Mouse (Mus musculus) embryo, embryonic 10 days (tissue): Measurements from ENCODE around the gene Tfg.

Experiments
- DNase-seq: peaks from one replicate; pipeline ENCODE4 v3.0.0-alpha.2; 2015; ENCODE audit warnings: low spot score

Gene Tfg

DNA sequence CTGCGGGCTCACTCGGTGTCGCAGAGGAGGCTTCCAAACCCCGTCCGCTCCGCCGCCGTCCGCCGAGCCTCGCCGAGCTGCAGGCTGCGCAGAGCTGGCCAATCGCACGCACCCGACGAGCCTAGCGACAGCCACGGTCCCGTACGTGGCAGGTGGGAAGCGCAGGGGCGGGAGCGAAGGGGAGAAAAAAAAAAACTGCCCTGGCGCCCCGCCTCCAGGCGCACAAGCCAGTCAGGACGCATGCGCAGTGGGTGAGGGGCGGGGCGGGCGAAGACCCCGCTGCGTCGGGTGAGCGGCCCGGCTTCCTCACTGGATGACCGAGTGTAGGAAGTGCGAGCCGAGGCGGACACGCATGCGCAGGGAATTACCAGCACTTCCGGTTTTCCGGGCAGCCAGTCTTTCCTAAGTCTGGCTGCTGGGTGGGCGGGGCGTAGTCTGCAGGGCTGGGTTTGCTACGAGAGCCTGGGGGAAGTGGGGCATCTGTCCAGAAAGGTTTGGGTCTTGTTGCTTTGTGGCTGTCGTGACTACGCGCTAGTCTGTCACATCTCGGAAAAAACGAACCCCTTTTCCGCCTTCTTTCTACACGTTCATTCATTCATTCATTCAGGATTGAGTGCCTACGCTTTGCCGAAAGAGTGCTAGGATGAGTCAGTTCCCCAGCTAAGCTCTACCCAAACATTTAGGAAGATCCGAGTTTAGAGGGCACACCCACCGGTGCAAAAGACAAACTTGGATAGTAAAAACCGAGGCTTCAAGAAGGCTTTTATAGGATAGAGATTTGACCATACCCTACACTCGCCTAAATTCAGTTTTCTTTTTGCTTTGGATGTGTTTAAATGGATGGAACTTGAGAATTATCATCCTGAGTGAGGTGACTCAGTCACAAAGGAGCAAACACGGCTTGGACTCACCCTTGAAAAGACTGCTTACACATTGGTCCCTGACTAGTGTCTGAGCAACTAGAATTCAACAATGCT lies at the start of gene Tfg:
Tfg (minus strand) TSS at position 227 of the 977 bp plus-strand sequence.
- peak; percentile 100 for DNase-seq

DNA sequence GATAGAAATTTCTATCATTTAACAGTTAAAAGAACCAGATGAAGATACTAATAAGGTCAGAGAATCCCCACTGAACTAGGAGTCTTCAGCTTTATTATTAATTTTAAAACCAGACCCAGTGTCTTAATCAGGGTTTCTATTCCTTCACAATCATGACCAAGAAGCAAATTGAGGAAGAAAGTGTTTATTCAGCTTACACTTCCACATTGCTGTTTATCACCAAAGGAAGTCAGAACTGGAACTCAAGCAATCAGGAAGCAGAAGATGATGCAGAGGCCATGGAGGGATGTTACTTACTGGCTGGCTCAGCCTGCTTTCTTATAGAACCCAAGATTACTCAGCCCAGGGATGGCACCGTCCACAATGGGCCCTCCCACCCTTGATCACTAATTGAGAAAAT lies 11.8 kb upstream of the Tfg start:
- DNase-seq, result no peak

DNA sequence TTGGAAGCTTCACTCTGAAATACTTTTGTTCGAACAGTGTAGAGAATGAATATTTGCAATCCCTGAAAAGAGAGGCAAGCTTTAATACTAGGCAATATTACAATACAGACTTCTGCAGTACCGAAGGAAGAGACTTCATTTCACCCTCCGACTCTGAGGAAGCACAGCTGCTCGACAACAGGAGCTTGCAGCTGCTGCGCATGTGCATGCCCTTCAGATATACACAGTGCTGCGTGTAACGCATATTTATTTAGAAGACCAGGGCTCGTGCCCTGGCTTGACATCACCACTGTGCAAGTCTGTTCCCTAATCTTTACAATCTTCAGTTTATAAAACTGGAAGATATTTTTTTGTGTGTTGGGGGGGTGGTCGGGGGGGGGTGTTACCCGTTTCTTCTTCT lies 7.7 kb upstream of the Tfg start:
- no peak for DNase-seq

DNA sequence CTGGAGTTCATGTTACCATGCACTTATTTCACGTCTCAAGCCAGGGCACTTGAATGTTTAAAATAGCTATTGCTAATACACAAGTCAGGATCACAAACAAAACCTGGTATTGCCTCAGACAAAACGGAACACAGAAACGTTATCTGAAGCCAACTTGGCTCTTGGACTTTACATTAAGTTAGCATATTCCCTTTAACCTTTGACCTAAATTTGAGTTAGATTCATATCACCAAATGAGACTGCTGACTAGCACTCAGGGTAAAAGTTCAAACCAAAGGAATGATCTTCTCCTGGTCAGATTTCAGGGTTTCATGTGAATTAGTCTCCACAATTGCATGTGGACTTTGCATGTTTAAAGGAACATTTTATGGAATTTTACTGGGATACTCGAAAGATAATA lies 5.1 kb upstream of the Tfg start:
- no peak for DNase-seq

DNA sequence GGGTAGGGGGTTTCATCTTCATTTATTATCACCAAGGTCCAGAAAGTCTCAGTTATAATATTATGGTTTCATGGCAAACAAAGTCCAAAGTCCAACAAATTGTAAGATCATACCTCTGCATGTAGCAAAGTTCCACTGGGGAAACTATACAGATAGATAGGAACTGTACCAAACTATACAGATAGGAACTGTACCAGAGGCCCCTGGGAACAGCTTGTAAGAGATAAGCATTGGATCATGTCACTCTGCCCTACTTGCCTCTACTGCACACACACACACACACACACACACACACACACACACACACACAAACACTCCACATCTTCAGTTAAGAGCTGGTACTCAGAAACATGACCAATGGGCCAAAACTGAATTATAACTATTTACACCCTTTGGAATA lies 1.8 kb upstream of the Tfg start:
- no peak for DNase-seq

DNA sequence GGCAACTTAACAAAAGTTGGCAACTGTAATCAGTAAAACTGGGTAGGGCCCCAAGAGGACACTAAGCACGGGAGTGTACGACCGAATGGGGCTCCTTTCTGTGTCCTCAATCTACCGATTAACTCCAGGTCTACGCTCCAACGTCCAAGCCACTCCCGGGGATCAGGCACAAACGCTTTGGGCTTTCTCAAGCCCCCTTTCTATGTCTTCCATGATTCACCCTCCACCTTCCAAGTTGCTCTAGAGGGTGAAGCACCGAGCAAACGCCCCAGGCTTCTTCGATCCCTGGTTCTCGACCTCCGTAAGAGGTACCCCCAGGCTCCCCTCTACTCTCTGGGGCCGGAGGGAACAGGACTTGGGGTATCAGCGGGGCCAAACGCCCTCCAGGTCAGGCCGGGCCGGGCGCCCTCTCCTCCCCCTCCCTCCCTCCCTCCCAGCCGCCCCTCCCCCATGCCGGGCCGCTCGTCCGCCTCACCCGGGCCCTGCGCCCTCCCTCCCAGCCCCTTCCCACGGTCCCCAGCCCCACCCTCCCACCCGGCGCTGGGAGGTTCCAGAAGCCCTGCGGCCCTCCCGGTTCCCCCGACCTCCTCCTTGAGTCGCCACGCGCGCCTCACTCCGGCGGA lies 582 bp downstream of the Tfg start:
- DNase-seq, result peak; percentile 59

DNA sequence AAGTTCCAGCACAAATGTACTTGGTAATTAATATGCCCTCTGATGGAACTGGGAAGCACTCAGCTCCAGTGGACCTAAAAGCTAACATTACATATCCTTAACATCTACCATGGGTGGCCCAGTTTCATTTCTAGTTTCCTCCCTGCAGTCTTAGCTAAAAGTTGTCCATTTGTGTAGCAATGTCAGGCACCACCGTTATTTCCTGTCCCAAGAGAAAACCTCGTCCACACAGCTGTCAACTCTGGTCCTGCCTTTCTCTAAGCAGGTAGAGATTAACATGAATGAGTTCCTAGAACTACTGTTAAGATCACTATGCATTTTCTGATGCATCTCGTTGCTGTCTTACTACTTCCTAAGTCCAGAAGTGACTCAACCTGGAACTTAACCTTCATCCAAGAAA lies 1.6 kb downstream of the Tfg start:
- DNase-seq, result no peak

DNA sequence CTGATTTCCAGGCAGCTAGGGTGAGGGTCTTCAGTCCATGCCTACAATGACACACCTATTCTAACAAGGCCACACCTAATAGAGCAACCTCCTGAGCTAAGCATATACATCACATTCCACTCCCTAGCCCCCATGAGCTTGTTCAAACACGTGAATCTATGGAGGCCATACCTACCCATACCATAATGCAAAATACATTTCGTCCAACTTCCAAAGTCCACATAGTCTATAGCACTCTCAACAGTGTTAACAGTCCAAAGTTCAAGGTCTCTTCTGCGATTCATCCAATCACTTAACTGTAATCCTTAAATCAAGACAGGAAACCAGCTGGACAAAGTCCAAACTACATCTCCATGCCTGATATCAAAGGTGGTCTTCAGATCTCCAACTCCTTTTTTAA lies 7.2 kb downstream of the Tfg start:
- no peak for DNase-seq

DNA sequence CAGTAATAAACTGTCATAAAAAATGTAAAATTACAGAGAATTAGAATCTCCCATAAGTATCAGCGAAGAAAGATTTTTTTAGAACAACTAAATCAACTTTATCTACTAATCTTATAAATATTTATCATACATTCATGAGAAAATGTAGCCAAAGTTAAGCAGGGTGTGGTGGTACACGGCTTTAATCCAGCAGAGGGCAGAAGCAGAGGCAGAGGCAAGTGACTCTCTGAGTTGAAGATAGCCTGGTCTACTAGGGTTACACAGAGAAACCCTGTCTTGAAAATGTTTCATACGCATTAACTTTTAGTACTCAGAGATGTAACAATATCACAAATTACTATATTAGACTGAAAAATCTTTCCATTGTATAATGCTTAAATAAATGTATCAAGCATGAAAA lies 11.5 kb downstream of the Tfg start:
- DNase-seq, result no peak

DNA sequence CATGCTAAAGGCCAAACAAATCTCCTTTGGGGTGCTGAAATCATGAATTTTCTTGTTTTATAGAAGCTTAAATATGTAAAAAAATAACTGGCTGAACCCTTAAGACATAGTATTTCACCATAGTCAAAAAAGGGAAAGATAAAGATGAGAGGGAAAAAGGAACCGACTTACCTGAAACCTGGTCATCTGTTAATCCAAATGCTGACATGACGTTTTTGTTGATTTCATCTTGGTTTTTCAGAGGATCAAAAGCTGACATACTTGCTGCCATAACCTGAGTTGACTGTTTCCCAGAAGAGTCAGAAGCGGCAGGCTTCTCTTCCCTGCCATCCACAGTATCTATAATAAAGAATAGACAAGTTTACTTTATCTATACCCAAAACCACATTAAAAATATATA lies 16.4 kb downstream of the Tfg start:
- DNase-seq, result no peak

DNA sequence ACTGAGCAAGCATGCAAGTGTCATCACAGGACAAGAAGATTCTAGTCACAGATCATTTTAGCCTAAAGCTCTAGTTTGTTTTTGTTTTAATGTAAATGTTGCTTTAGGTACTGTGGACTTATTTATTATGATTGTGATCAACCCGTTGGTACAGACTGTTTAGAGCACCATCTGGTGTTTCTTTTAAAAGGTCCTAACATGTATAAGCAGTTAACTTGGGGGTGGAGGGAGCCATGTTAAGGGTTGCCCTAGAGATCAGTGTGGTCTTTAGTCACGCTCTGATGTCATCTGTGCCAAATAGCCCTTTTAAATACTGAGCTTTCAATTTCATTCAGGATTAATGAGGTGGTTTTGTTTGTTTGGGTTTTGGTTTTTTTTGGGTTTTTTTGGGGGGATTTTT lies 20.8 kb downstream of the Tfg start:
- no peak for DNase-seq

DNA sequence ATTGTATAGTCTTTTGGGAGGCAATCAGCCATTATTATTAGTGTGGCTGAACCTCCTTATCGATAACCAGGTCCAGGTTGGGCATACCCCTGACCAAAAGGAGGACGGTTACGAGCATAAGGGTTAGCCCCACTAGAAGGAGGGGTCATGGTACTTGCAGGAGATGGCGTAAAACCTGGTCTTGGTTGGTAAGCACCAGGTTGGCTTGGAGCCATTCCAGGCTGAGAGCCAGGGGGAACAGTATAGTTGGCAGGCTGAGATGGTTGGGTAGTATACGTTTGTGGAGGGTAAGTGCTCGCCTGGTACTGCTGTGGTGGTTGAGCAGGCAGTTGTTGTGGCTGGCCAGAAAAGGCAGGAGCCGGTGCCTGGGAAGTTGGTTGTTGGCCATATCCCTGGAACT lies 26.5 kb downstream of the Tfg start:
- DNase-seq, result no peak

DNA sequence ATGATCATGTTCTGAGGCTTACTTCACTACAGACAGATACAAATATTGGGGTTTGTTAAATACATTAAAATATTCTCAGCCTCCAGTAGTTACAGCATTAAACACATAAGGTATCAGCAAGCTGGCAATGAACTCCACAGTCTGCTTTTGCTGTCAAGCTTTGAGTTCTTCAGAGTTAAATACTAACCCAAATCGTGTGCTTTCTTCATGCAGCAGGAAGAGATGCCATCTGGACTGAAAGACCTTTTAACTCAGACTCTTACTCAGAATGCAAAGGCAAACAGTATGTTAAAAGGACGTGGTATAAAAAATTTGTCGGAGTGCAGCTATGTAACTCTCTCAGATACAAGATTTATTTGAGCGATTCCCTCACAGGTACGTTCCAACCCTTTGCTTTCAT lies 30.5 kb downstream of the Tfg start:
- DNase-seq, result no peak

DNA sequence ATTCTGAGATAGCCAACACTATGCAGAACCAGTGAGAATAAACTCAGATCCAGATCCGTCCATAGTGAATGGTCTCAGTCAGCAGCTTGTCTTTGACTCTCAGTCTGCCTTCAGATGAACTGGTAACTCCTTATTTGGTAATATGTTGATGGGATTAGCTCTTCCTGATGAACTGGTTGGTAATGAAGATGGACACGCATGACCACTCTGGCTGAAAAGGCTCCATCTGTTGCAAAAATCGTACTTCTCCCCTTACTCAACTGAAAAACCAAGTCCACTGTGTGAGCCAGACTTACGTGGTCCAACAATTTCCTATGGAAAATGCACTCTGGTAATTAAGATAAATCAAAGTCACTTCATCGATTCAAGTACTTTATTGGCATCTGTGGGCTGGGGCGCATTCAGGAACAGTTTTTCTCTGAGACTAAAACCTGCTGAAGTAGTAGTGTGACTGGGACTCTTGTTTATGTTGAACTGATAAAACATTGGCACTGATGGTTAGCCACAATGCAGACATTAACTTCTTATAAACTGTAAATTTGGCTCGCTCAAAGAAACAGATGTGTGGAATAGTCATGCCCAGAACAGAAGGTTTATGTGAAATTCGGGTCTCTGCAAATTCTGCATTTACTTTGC lies 36.1 kb downstream of the Tfg start:
- no peak for DNase-seq

DNA sequence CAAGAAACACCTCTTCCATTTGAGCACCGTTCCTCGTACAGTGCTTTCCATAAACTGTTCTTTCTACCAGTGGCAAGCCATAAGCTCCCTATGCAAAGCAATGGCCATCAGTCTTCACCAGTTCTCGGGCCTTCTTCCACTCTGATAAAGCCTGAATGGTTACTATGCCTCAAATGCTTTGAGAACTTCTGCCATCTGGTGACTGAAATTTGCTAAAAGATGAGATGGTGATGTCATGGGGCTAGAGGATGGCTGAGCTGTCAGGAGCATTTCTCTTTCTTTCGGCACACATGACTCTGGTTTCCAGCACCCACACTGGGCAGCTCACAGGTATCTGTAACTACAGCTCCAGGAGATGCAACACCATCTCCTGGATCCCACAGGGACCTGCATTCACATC lies 40.1 kb downstream of the Tfg start:
- DNase-seq, result peak; percentile 48

DNA sequence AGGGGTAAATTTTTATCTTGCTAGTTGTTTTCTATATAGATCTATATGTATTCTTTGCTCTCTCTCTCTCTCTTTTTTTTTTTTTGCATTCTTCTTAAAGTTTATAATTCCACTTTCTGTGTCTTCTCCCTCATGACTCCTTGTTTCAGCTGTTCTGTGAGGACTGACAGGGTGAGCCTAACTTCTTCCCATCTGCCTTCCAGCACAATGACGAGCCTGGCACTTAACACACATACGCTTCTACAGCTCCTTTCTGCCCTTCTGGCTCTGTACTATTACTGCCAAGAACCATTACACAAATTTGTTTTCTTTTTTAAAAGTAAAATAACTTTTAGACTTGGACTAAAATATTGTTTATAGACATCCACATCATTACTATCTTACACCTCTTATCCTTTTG lies 43.8 kb downstream of the Tfg start:
- DNase-seq, result no peak

DNA sequence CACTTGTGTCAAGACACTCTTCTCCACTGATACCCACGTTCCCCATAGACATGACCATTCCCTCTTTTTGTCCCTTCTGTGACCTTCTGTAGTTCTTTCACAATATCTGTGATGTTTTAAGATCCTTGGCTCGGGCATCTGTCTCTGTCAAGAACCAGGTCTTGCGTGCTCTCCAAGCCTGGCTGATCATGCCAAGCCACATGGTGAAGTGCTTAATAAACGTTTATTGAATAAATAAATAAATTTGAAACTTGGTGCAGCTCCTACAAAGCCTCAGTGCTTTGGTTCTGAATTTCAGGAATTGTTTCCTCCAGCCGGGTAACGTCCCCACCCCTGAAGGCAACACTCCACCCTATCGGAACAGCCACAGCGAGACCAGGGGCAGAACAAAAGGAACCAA lies 46.3 kb downstream of the Tfg start:
- DNase-seq, result no peak

DNA sequence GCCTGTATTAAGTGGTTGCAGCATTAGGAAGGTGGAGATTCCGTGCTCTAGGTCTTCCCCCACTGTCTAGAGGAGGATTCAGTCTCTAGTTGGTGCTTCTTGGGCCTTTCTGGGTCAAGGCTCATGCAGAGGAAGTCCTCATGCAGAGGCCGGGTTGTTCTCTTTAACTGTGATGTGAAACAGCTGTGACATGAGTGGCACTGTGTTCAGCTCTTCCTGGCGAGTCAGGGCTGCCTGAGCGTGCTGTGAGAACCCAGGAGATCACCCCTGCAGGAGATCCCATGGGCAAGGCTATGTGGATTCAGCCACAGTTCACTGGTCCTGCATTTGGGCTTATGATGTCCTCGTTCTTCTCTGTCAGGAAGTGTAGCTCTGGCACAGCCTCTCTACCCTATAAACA lies 47.7 kb downstream of the Tfg start:
- DNase-seq, result no peak

DNA sequence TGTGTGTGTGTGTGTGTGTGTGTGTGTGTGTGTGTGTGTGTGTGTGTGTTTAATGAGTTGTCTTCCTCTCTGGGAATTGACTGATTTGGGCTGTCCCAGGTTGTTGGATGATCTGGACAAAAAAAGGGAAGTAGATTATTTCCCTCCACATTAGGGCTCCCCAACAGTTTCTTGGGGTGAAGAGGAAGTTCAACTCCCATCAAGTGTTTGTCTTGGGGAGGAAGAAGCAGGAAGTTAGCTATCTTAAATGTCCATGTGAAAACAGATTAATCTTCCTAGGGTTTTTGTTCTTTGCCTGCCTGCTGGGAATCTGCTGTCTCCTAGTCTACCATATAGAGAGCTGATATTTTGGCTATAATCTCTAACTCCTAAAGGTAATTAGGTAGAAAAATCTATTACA lies 58.4 kb downstream of the Tfg start:
- DNase-seq, result no peak

DNA sequence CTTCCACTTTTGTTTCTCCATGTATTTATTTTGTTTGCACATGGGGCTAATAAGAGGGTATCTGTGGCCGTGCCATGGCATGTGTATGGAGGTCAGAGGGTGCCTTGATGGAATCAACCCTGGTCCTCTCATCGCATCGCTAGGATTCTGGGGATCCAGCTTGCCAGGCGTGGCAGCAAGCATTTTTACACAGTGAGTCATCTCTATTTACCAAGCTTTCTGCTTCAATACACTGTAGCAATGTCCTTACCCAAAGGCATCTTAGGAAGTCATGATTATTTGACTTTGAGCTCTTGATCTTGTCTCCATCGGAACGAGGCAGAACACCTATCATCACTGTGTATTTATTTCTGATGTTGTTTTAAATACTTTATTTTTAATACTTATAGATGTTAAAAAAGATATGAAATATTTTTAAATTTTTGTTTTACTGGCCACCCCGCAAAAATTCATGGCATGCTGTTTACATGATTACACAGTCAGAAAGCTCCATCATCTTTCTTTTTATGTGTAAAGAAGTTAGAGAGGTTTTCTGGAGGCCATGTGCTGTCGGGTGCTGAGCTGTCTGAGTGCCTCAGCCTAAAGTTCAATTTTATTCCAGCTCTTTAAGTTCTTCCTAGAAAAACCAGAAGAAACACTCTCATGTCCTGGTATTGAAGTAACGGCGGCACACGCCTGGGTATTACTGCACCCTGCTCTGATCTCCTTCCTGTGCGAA lies 61.9 kb downstream of the Tfg start:
- no peak for DNase-seq

DNA sequence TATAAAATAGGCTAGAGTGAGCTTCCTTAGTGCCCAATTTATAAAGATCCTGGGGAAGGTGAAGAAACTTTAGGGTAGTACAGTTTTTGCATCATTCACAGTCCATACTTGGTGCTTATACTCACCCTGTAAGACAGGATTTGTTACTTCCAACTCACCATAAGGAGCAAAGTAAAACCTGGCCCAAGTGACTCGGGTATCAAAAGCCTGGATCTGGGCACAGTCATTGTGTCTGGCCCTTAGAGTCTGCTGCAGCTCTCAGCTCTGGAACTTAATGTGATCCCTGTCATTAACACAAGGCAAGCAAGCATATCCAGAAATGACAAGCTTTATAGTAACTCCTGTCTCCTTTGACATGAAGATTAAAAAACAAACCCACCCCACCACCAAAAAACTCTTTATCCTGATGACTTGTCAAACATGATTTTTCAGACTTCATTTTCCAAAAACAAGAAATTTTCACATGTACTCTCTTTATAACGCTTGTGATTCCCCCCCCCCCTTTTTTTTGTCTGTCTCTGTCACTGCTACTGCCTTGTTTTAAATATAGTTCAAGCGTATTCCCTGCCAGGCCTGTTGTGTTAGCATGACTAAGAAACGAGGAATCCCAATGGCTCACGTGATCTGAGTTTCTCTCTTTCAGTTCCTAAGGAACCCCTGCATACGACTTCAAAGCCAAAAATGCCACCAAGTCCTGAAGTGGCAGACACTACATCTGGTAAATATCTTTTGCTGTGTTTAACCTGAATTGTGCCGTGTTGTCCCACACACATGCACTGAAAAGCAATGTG lies 70.7 kb downstream of the Tfg start:
- no peak for DNase-seq

DNA sequence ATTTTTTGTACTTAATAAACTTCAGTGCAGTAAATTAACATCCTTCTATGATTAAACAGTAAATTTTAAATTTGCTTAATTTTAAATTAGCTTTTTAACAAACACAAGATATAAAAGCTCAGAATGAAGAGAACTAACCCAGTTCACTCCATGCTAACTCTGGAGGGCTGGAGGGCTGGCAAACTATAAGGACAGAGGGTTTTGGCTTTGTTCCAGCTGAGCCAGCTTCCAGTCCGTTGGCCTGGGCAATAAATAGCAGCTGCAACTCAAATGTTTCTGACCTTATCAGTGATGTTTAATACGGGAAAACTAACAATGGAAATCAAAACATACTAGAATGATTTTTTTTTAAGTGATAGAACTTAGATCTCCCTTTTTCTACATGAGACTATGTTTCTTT lies 72.0 kb downstream of the Tfg start:
- no peak for DNase-seq
